Mouse (Mus musculus) erythroid progenitor cell, adult 5-6 weeks (primary cell): ENCODE measurements around the gene Krtap5-3. TPM values are rescaled to one million over a fixed set of nuclear protein-coding genes. Genes with fewer than 3 reads are reported as not detected.
A peak's percentile ranks its signal among the peaks of the same experiment; 100 is the strongest.
"Not testable (repeated sequence)": the region's sequence is repeated elsewhere in the genome, so short reads cannot be mapped to it uniquely, and the experiment has no call there.

Experiments
- ATAC-seq: replicated peaks from 2 replicates; pipeline ENCODE4 v1.8.0; 2016; ENCODE audit warnings: moderate number of reproducible peaks, mild to moderate bottlenecking, moderate TSS enrichment, inconsistent platforms; ENCODE audit not compliant: poor library complexity, low FRiP score, severe bottlenecking
- total RNA-seq, 2 experiments: library from RNA; stranded (forward) in 1 of 2; stranded (reverse) in 1 of 2; fragments of 150-400 nt in 1 of 2; fragments of 186-747, 209-891 nt in 1 of 2; gene quantifications; 2 replicates each; pipeline versions ENCODE4 v1.2.3 to v1.2.4; 2015 to 2017; ENCODE audit warnings: low replicate concordance in 2 of 2

The Krtap5-3 gene
- total RNA-seq (2015; ENCODE audit: low replicate concordance): not detected in 2 replicates
- total RNA-seq (2017; ENCODE audit: low replicate concordance): not detected in 2 replicates

- ATAC-seq: no peak
Measured at GRCm38 (mm10) chr7:142201064-142201463, at the start of gene Krtap5-3. Gene Krtap5-3 (plus strand): TSS chr7:142201364.

- no peak for ATAC-seq
Measured at GRCm38 (mm10) chr7:142152191-142152590, 49.0 kb upstream of the Krtap5-3 start.

- no peak for ATAC-seq
Measured at GRCm38 (mm10) chr7:142155308-142155707, 45.9 kb upstream of the Krtap5-3 start.

- ATAC-seq: not testable (repeated sequence)
Measured at GRCm38 (mm10) chr7:142157013-142157412, 44.2 kb upstream of the Krtap5-3 start, which contains the start of gene Gm29735. Gene Gm29735 (minus strand): TSS chr7:142157113.

GRCm38 (mm10) chr7:142159366-142159765 is 41.8 kb upstream of the Krtap5-3 start:
- no peak for ATAC-seq

GRCm38 (mm10) chr7:142165639-142166038 is 35.5 kb upstream of the Krtap5-3 start, which contains the start of gene Gm4553:
Gene Gm4553 (minus strand): TSS chr7:142165739.
- ATAC-seq: not testable (repeated sequence)

GRCm38 (mm10) chr7:142169836-142170235 is 31.3 kb upstream of the Krtap5-3 start:
- ATAC-seq: no peak

GRCm38 (mm10) chr7:142175905-142176304 is 25.3 kb upstream of the Krtap5-3 start, which contains the start of gene Krtap5-2:
Gene Krtap5-2 (minus strand): TSS chr7:142176005.
- peak; percentile 43; the same call in 1 of the 2 replicates for ATAC-seq

- no peak for ATAC-seq
Measured at GRCm38 (mm10) chr7:142178685-142179084, 22.5 kb upstream of the Krtap5-3 start.

GRCm38 (mm10) chr7:142181021-142181420 is 20.1 kb upstream of the Krtap5-3 start:
- ATAC-seq: no peak

GRCm38 (mm10) chr7:142188156-142188555 is 13.0 kb upstream of the Krtap5-3 start:
- no peak for ATAC-seq

- no peak for ATAC-seq
Measured at GRCm38 (mm10) chr7:142190289-142190688, 10.9 kb upstream of the Krtap5-3 start, which contains the start of gene Gm10153. Gene Gm10153 (minus strand): TSS chr7:142190389.

GRCm38 (mm10) chr7:142198748-142199147 is 2.4 kb upstream of the Krtap5-3 start:
- no peak for ATAC-seq

GRCm38 (mm10) chr7:142205488-142205887 is 4.3 kb downstream of the Krtap5-3 start:
- ATAC-seq: no peak

GRCm38 (mm10) chr7:142206891-142207290 is 5.7 kb downstream of the Krtap5-3 start:
- not testable (repeated sequence) for ATAC-seq

GRCm38 (mm10) chr7:142211559-142211958 is 10.4 kb downstream of the Krtap5-3 start, which contains the start of gene Gm7579:
Gene Gm7579 (plus strand): TSS chr7:142211859.
- ATAC-seq: no peak

GRCm38 (mm10) chr7:142212136-142212535 is 11.0 kb downstream of the Krtap5-3 start:
- not testable (repeated sequence) for ATAC-seq

- no peak for ATAC-seq
Measured at GRCm38 (mm10) chr7:142224518-142224917, 23.4 kb downstream of the Krtap5-3 start.

- ATAC-seq: not testable (repeated sequence)
Measured at GRCm38 (mm10) chr7:142229871-142230270, 28.7 kb downstream of the Krtap5-3 start, which contains the start of gene Krtap5-5. Gene Krtap5-5 (minus strand): TSS chr7:142229971.

- ATAC-seq: no peak
Measured at GRCm38 (mm10) chr7:142231540-142231939, 30.4 kb downstream of the Krtap5-3 start.

- ATAC-seq: no peak
Measured at GRCm38 (mm10) chr7:142240978-142241377, 39.8 kb downstream of the Krtap5-3 start, which contains the start of gene Gm40460. Gene Gm40460 (minus strand): TSS chr7:142241078.

GRCm38 (mm10) chr7:142249824-142250223 is 48.7 kb downstream of the Krtap5-3 start:
- ATAC-seq: no peak
